Mouse (Mus musculus): ENCODE results near the gene Ghrh.

GRCm38 (mm10) chr2:157347361-157348159, at the start of gene Ghrh:
- TF ChIP-seq GATA2 (IDR thresholded peaks at IDR 0.05; ENCODE audit: borderline replicate concordance, low read depth, low read length) (no peak), CTCF (IDR thresholded peaks at IDR 0.05; ENCODE audit: low read depth, low read length) (no peak), TAL1 (conservative IDR thresholded peaks at IDR 0.05; ENCODE audit: low read depth, low read length) (no peak)

Data from G1E (cell line).